Mouse (Mus musculus) lung, postnatal 0 days (tissue): ENCODE measurements around the gene Rps6kb1.

Source experiments
- CTCF ChIP-seq: IDR thresholded peaks from 2 replicates; pipeline ENCODE4 v1.5.1; 2016; ENCODE audit warnings: antibody characterized with exemption, mild to moderate bottlenecking
- EP300 ChIP-seq: IDR thresholded peaks from 2 replicates; pipeline ENCODE4 v1.6.1; 2016; ENCODE audit warnings: antibody characterized with exemption, mild to moderate bottlenecking, control low read depth

GRCm38 (mm10) chr11:86573646-86574231 is 29.1 kb upstream of the Rps6kb1 start:
- TF ChIP-seq CTCF (no peak), EP300 (0 out of 2 replicates have a peak, but pooled peaks have one; percentile 13)
